Mouse (Mus musculus) heart, embryonic 13.5 days (tissue): ENCODE data around the gene Rbfox2. TPM values are rescaled to one million over a fixed set of nuclear protein-coding genes. Genes with fewer than 3 reads are reported as not detected.

Experiments used
- ATAC-seq: fragments of 200-750 bp; cut with Nextera tagmentation; 2 replicates; pipeline ENCODE4 v1.8.0; 2017; ENCODE audit warnings: moderate TSS enrichment; ENCODE audit not compliant: insufficient number of reproducible peaks, low FRiP score, low TSS enrichment; ENCODE audit errors: extremely low read depth
- H3K27ac ChIP-seq: fragments of 300-500 bp; sonication (generic); replicated peaks from 2 replicates; pipeline ENCODE4 v1.5.1; 2015; ENCODE audit warnings: moderate library complexity, mild to moderate bottlenecking, inconsistent platforms
- H3K27me3 ChIP-seq: fragments of 300-500 bp; sonication (generic); replicated peaks from 2 replicates; pipeline ENCODE4 v1.6.1; 2015; ENCODE audit warnings: mild to moderate bottlenecking, inconsistent platforms
- H3K36me3 ChIP-seq: fragments of 300-500 bp; sonication (generic); 2 replicates; pipeline ENCODE4 v1.6.1; 2015; ENCODE audit warnings: mild to moderate bottlenecking, inconsistent platforms
- H3K4me1 ChIP-seq: fragments of 300-500 bp; sonication (generic); 2 replicates; pipeline ENCODE4 v1.6.1; 2015; ENCODE audit warnings: inconsistent platforms
- H3K4me2 ChIP-seq: fragments of 300-500 bp; sonication (generic); 2 replicates; pipeline ENCODE4 v1.6.1; 2015; ENCODE audit warnings: inconsistent platforms, mild to moderate bottlenecking, moderate library complexity
- H3K4me3 ChIP-seq: fragments of 300-500 bp; sonication (generic); 2 replicates; pipeline ENCODE4 v1.5.1; 2015; ENCODE audit warnings: moderate library complexity, mild to moderate bottlenecking, inconsistent platforms
- H3K9ac ChIP-seq: fragments of 300-500 bp; sonication (generic); 2 replicates; pipeline ENCODE4 v1.6.1; 2015; ENCODE audit warnings: inconsistent platforms, mild to moderate bottlenecking, moderate library complexity
- H3K9me3 ChIP-seq: fragments of 300-500 bp; sonication (generic); 2 replicates; pipeline ENCODE4 v1.6.1; 2016; ENCODE audit warnings: inconsistent platforms
- WGBS: fragments of 180-500 bp; shearing (Covaris S2); methylation state at CpG from one replicate; pipeline ENCODE4 v1.1.7; 2015; ENCODE audit warnings: mixed read lengths; 5-methylcytosine and 5-hydroxymethylcytosine counted together
- polyA plus RNA-seq: library from polyadenylated mRNA; unstranded; fragments of >200 nt; fragmentation: Nextera tagmentation; extraction: Ambion mirVana; gene quantifications from 2 replicates; pipeline ENCODE4 v1.2.1, GENCODE M21; 2015

Rbfox2 gene
- polyA plus RNA-seq, 1 experiment from 2014 or later = 64.8 TPM

- Histone ChIP-seq H3K27ac (no peak overlapping the region), H3K36me3 (peaks cover 7% of the 10 kb centered on the region; the same call in 1 of the 2 replicates), H3K4me1 (peaks cover 20% of the 10 kb centered on the region), H3K9me3 (no peaks in the 10 kb centered on the region), H3K4me3 (no peak overlapping the region), H3K27me3 (no peaks in the 10 kb centered on the region), H3K4me2 (no peak overlapping the region), H3K9ac (no peak overlapping the region)
- ATAC-seq = no peak
- WGBS = 58% methylated on average over 4 of the region's 4 CpGs
Measured at GRCm38 (mm10) chr15:77225858-77226257, 80.9 kb downstream of the Rbfox2 start.

- H3K4me2 ChIP-seq = no peak overlapping the region
- no peak overlapping the region for H3K9ac ChIP-seq
- no peak overlapping the region for H3K27ac ChIP-seq
- no peaks in the 10 kb centered on the region for H3K27me3 ChIP-seq
- ATAC-seq = no peak
- peaks cover 24% of the 10 kb centered on the region for H3K4me1 ChIP-seq
- no peak overlapping the region for H3K4me3 ChIP-seq
- H3K9me3 ChIP-seq = no peaks in the 10 kb centered on the region
- peaks cover 7% of the 10 kb centered on the region; the same call in 1 of the 2 replicates for H3K36me3 ChIP-seq
Measured at GRCm38 (mm10) chr15:77225274-77225673, 81.5 kb downstream of the Rbfox2 start.

- H3K9ac ChIP-seq = no peak overlapping the region
- no peak overlapping the region for H3K27ac ChIP-seq
- no peak overlapping the region for H3K4me2 ChIP-seq
- WGBS = 61% methylated on average over 4 of the region's 4 CpGs
- ATAC-seq = no peak
- H3K27me3 ChIP-seq = no peaks in the 10 kb centered on the region
- H3K4me1 ChIP-seq = peaks cover 52% of the 10 kb centered on the region
- H3K9me3 ChIP-seq = no peaks in the 10 kb centered on the region
- H3K36me3 ChIP-seq = no peaks in the 10 kb centered on the region
- H3K4me3 ChIP-seq = no peak overlapping the region
Measured at GRCm38 (mm10) chr15:77220833-77221232, 86.0 kb downstream of the Rbfox2 start.

GRCm38 (mm10) chr15:77220137-77220536 is 86.7 kb downstream of the Rbfox2 start:
- no peak for ATAC-seq
- Histone ChIP-seq H3K4me2 (no peak overlapping the region), H3K36me3 (no peaks in the 10 kb centered on the region), H3K27me3 (no peaks in the 10 kb centered on the region), H3K4me3 (no peak overlapping the region), H3K4me1 (peaks cover 54% of the 10 kb centered on the region), H3K9ac (no peak overlapping the region), H3K9me3 (no peaks in the 10 kb centered on the region), H3K27ac (no peak overlapping the region)

GRCm38 (mm10) chr15:77219571-77219970 is 87.2 kb downstream of the Rbfox2 start:
- H3K9ac ChIP-seq = no peak overlapping the region
- H3K4me2 ChIP-seq = no peak overlapping the region
- no peak overlapping the region for H3K4me3 ChIP-seq
- 50% methylated on average over 1 of the region's 1 CpGs for WGBS
- H3K4me1 ChIP-seq = peaks cover 60% of the 10 kb centered on the region
- H3K9me3 ChIP-seq = no peaks in the 10 kb centered on the region
- H3K27me3 ChIP-seq = no peaks in the 10 kb centered on the region
- H3K27ac ChIP-seq = peak overlapping the region; percentile 30; the same call in 1 of the 2 replicates
- no peaks in the 10 kb centered on the region for H3K36me3 ChIP-seq
- ATAC-seq = no peak

GRCm38 (mm10) chr15:77218007-77218406 is 88.8 kb downstream of the Rbfox2 start:
- Histone ChIP-seq H3K27ac (peak overlapping the region; percentile 95; the same call in 1 of the 2 replicates), H3K36me3 (no peaks in the 10 kb centered on the region), H3K27me3 (no peaks in the 10 kb centered on the region)

GRCm38 (mm10) chr15:77217523-77217922 is 89.3 kb downstream of the Rbfox2 start:
- Histone ChIP-seq H3K27me3 (no peaks in the 10 kb centered on the region), H3K4me3 (no peak overlapping the region), H3K9ac (peak overlapping the region; percentile 28; the same call in 1 of the 2 replicates), H3K36me3 (no peaks in the 10 kb centered on the region), H3K4me2 (no peak overlapping the region), H3K9me3 (no peaks in the 10 kb centered on the region), H3K4me1 (peaks cover 78% of the 10 kb centered on the region), H3K27ac (peak overlapping the region; percentile 95; the same call in 1 of the 2 replicates)
- 30% methylated on average over 1 of the region's 1 CpGs for WGBS
- ATAC-seq = no peak

More at GRCm38 (mm10) chr15:77218007-77218406, 88.8 kb downstream of the Rbfox2 start:
- ATAC-seq = no peak
- WGBS = 80% methylated on average over 3 of the region's 3 CpGs
- Histone ChIP-seq H3K9ac (peak overlapping the region; percentile 52), H3K4me2 (no peak overlapping the region), H3K4me3 (no peak overlapping the region), H3K9me3 (no peaks in the 10 kb centered on the region), H3K4me1 (peaks cover 73% of the 10 kb centered on the region)

- H3K9ac ChIP-seq = peak overlapping the region; percentile 33
- no peak for ATAC-seq
- H3K27ac ChIP-seq = peak overlapping the region; percentile 95
- no peaks in the 10 kb centered on the region for H3K27me3 ChIP-seq
- no peaks in the 10 kb centered on the region for H3K9me3 ChIP-seq
- no peak overlapping the region for H3K4me3 ChIP-seq
- H3K4me2 ChIP-seq = no peak overlapping the region
- H3K4me1 ChIP-seq = peaks cover 86% of the 10 kb centered on the region
- no peaks in the 10 kb centered on the region for H3K36me3 ChIP-seq
- 30% methylated on average over 6 of the region's 6 CpGs for WGBS
Measured at GRCm38 (mm10) chr15:77216704-77217103, 90.1 kb downstream of the Rbfox2 start.

- Histone ChIP-seq H3K27me3 (no peaks in the 10 kb centered on the region), H3K4me2 (peak overlapping the region; percentile 47), H3K4me1 (peaks cover 95% of the 10 kb centered on the region), H3K4me3 (no peak overlapping the region), H3K9ac (peak overlapping the region; percentile 54), H3K36me3 (no peaks in the 10 kb centered on the region), H3K9me3 (no peaks in the 10 kb centered on the region), H3K27ac (peak overlapping the region; percentile 95)
- WGBS = 4% methylated on average over 5 of the region's 5 CpGs
- no peak for ATAC-seq
Measured at GRCm38 (mm10) chr15:77215178-77215800, 91.5 kb downstream of the Rbfox2 start.

GRCm38 (mm10) chr15:77214410-77215107 is 92.2 kb downstream of the Rbfox2 start:
- Histone ChIP-seq H3K27me3 (no peaks in the 10 kb centered on the region), H3K4me2 (peak overlapping the region; percentile 47), H3K27ac (peak overlapping the region; percentile 95), H3K9me3 (no peaks in the 10 kb centered on the region), H3K4me1 (peaks cover 95% of the 10 kb centered on the region), H3K9ac (peak overlapping the region; percentile 73), H3K4me3 (no peak overlapping the region), H3K36me3 (no peaks in the 10 kb centered on the region)
- 33% methylated on average over 8 of the region's 8 CpGs for WGBS
- peak; percentile 55; the same call in 1 of the 2 replicates for ATAC-seq

GRCm38 (mm10) chr15:77213829-77214228 is 93.0 kb downstream of the Rbfox2 start:
- Histone ChIP-seq H3K4me3 (no peak overlapping the region), H3K9ac (peak overlapping the region; percentile 73), H3K27ac (peak overlapping the region; percentile 95), H3K4me1 (peaks cover 98% of the 10 kb centered on the region), H3K4me2 (peak overlapping the region; percentile 47), H3K27me3 (no peaks in the 10 kb centered on the region), H3K36me3 (no peaks in the 10 kb centered on the region), H3K9me3 (no peaks in the 10 kb centered on the region)
- WGBS = 23% methylated on average over 5 of the region's 5 CpGs
- no peak for ATAC-seq
